Mouse (Mus musculus) heart, postnatal 0 days (tissue): ENCODE measurements at regions not wholly inside any gene's neighbourhood (a gene's known extent, or its start where the extent isn't known, plus 50 kb on each side); places are given as distances from the start of the nearest gene placed in this dataset.

ENCODE experiments used
- CTCF ChIP-seq: IDR thresholded peaks from 2 replicates; pipeline ENCODE4 v1.5.1; 2016; ENCODE audit warnings: antibody characterized with exemption, control low read depth, low read depth
- EP300 ChIP-seq: IDR thresholded peaks from 2 replicates; pipeline ENCODE4 v1.6.1; 2016; ENCODE audit warnings: antibody characterized with exemption, low read depth

DNA sequence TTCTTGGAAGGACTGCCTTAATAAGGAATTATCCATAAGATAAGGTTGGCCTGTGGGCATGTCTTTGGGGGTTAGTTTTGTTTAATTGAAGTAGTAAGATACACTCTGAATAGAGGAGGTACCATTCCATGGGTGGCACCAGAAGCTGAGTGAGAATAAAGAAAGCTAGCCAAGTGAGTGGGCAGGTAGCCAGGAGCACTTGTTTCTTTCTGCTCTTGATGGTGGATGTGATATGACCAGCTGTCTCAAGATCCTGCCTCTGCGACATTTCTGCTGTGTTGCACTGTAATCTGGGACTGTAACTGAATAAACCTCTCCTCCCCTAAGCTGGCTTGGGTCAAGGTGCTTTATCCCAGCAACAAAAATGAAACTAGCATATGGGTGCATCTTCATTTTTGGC, 284.2 kb downstream of the Insc start:
- TF ChIP-seq CTCF: no peak
- TF ChIP-seq EP300: no peak
